Mouse (Mus musculus) left cerebral cortex, postnatal 4 days (tissue): ENCODE measurements at regions not wholly inside any gene's neighbourhood (a gene's known extent, or its start where the extent isn't known, plus 50 kb on each side); places are given as distances from the start of the nearest gene placed in this dataset.
"Not testable (repeated sequence)": the region's sequence is repeated elsewhere in the genome, so short reads cannot be mapped to it uniquely, and the experiment has no call there.

Source experiments
- DNase-seq: peaks from one replicate; pipeline ENCODE4 v3.0.0-alpha.2; 2022
- intact Hi-C: fragments of 180-260 bp; cut with DNase I; formaldehyde crosslinking; loops from one replicate; pipeline ENCODE4 v1.15.1; 2025

GRCm38 (mm10) chr15:5607533-5607932, 363.5 kb upstream of the Ptger4 start:
- intact Hi-C loops = no loop called here
- no peak for DNase-seq

GRCm38 (mm10) chr15:5623021-5623420, 379.0 kb upstream of the Ptger4 start:
- intact Hi-C loops = no loop called here
- DNase-seq = no peak

DNA sequence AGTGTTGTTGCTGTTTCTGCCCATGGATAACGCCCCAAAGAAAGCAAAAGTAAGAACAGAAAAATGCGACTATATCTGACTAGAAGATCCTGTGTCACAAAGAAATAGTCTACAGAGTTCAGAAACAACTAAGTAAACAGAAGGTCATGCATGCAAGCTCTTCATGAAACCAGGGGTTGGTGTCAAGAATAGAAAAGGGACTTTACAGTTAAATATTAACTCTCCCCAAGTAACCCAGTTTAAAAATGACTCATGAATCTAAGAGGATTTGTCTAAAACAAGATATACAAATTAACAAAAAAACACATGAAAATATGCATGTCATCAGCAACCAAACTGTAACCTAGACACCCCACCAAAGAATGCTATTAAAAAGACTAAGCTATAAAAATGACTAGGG, 381.4 kb upstream of the Ptger4 start:
- no peak for DNase-seq
- intact Hi-C loops = no loop called here

GRCm38 (mm10) chr15:5646673-5647072, 402.7 kb upstream of the Ptger4 start:
- intact Hi-C loops = no loop called here
- DNase-seq = no peak

DNA sequence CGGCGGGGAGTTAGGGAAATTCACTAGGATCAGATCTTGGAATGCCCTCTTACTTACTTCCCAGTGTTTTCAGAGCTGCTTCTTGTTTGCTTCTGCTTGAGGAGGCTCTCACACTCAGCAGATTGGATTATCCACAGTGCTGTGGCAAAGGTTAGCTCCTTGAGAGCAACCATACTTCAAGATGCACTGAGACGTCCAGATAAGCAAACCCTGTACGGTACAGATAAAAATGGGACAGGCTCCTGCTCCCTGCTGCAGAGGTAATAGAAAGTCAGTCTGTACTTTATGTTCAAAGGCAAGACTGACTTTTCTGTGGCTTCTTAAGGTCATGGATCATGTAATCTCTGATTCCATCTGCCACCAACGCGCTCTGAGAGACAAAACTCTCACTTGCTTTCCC, 414.8 kb upstream of the Ptger4 start:
- intact Hi-C loops = no loop called here
- no peak for DNase-seq

GRCm38 (mm10) chr15:5660819-5661218, 416.8 kb upstream of the Ptger4 start:
- peak; percentile 27 for DNase-seq
- intact Hi-C loops = no loop called here

- DNase-seq = no peak
- intact Hi-C loops = no loop called here
Measured at GRCm38 (mm10) chr15:5671781-5672180, 427.8 kb upstream of the Ptger4 start.

DNA sequence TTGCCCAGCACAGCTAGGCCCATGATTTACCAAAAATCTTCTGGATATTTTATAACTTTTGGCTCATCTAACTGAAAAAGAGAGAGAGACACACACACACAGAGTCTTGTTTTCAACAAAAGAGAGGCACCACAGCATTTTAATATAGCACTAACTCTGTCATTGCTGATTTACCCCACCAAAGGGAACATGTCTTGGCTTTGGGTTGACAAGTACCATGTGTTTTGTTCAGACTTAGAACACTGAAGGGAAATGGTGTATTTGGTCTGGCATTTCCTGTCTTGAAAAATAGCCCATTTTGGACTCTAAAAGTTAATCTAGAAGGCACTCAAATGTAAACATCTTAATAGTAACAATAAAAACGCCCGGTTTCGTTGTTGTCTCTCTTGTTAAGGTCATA, 432.7 kb upstream of the Ptger4 start:
- intact Hi-C loops = no loop called here
- no peak for DNase-seq

DNA sequence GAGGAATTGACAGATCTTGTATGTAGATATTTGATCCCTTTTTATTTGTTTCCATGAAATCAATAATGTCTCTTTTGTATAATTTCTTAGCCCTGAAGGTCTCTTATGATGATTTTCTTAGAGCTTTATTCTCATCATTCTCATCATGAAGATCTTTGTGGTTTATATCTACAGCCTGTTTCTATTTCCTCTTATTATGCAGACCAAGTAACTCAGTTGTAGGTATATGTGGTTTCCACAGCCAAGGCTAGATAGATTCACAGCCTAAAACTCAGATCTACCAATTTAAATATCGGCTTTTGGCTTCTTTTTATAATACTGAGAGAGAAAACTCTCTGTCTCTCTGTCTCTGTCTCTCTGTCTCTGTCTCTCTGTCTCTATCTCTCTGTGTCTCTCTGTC, 449.8 kb upstream of the Ptger4 start:
- intact Hi-C loops = no loop called here
- no peak for DNase-seq

DNA sequence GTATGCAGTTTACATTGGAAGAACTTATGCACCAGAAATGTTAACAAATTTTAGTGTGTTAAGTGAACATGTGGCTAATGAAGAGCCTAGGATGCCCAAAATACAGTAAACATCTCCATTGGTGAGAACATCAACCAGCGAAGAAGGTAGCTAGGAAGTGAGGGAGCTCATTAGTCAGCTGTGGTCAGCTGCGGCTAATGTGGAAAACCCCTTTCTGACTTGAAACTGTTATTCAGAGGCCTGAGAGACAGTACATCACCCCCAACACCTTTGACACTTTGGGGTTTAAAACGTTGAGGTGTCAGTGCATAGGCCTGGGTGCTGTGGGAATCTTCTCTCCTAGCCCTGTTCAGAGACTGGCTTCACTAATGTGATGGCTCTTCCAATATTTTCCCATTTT, 451.0 kb upstream of the Ptger4 start:
- intact Hi-C loops = no loop called here
- DNase-seq = no peak

DNA sequence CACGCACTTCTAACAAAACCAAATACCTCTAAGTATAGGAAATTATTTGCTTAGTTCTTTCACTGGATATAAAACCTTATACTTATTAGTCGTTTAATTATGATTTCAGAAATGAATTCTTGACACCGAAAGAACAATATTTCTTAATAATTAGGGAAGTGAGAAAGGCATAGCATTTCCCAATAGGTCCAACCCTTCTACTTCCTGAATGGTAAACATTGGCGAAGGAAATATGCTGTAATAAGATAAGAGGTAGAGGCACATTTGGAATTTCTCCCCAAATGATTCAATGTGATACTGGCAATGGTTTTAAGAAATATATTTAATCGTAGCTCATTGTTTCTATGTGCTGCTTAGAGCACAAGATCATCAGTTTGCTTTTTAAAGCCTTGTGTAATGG, 464.5 kb upstream of the Ptger4 start:
- intact Hi-C loops = no loop called here

GRCm38 (mm10) chr15:5740658-5741057, 496.7 kb upstream of the Ptger4 start:
- DNase-seq = no peak

More for the DNA sequence above, 464.5 kb upstream of the Ptger4 start:
- DNase-seq = no peak

GRCm38 (mm10) chr15:5743893-5744292, 499.9 kb upstream of the Ptger4 start:
- intact Hi-C loops = no loop called here

More at GRCm38 (mm10) chr15:5740658-5741057, 496.7 kb upstream of the Ptger4 start:
- intact Hi-C loops = no loop called here

DNA sequence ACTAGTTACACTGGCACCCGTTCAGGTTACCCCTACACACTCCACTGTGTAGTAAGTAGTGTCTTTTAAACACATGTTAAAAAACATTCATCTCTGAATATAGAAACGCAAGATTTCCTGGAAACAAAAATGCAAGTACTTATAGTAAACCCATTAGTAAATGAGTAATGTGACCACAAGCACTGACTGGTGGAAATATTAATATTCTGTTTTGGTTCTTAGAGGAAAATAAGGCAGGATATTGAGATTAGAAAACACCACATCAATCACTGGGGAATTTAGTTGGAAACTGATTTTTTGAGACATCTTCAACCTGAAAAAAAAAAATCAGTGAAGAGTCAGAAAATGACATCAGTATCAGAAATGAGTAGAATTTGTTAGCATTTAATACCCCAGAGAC, 514.7 kb upstream of the Ptger4 start:
- intact Hi-C loops = no loop called here
- DNase-seq = no peak

More at GRCm38 (mm10) chr15:5743893-5744292, 499.9 kb upstream of the Ptger4 start:
- DNase-seq = no peak

DNA sequence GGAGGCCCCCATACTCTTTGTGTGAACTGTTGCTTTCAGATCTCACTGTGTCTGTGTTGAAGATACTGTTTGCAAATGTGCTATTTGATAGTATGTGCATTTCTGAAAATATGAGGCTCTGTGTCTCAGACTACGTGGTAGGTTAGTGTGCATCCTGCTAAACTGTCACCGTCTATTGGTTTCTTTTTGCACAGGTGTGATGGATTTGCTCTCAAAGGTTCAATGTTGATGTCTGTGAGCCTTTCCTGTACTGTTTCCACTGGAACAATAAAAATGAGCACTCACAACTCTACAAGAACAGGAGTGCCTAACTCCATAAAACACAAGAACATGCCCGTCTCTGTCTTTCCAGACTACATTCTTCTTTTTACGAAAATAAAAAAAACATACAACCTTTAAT, 518.2 kb upstream of the Ptger4 start:
- no peak for DNase-seq
- intact Hi-C loops = no loop called here

DNA sequence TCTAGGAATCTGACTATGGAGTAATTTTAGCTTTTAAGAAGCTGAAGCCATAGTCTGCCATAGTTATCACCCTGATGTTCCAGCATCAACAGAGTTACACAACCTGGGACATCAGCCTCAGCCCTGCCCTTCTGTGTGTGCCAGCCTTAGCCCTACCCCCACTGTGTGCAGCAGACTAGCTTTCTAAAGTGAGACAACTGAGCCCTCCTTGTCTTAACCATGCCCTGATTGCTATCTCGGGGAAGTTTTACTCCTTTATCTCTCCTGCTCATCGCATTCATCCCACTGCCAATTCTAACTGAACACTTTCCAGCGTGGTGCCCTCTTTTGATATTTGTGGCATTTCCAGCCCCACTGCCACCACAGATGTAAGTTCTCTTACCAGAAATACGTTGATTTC, 522.5 kb upstream of the Dab2 start:
- intact Hi-C loops = no loop called here
- DNase-seq = no peak

DNA sequence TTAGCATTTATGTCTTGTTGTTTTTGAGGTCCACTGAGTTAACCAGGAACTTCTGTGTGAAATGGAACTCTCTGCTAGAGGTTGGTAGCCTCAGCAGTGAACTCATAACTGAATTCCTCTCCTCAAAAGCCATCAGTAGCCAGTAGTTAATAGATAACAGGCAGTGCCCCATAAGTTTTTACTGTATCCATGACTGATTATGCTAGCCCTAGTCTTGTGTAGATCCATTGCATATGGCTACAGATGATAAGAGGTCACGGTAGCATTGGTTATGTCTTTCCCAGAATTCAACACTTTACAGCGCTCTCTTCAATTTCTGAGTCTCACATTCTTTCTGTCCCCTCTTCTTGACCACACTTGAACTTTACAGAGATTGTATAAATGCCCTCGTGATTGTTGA, 499.7 kb upstream of the Dab2 start:
- intact Hi-C loops = no loop called here
- no peak for DNase-seq

- no peak for DNase-seq
- intact Hi-C loops = no loop called here
Measured at GRCm38 (mm10) chr15:5811154-5811732, 488.3 kb upstream of the Dab2 start.

DNA sequence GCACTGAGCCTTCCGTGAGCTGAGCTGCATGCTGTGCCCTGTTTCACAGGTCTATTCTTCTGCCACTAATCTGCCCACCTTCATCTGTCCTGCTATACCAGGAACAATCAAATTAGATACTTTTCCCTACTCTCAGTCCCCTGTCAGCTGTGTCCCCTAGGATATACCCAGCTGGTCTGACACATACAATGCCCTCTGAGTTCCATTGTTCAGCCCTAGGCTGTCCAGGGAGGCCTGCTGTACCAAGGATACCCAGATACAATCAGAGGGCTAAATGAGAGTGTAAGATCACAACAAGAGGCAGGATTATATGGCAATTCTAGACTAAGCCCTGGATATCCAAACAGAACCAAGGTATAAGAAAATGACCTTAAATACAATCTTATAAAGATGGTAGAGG, 487.6 kb upstream of the Dab2 start:
- intact Hi-C loops = no loop called here
- no peak for DNase-seq

GRCm38 (mm10) chr15:5817901-5818576, 481.5 kb upstream of the Dab2 start:
- intact Hi-C loops = no loop called here
- no peak for DNase-seq

DNA sequence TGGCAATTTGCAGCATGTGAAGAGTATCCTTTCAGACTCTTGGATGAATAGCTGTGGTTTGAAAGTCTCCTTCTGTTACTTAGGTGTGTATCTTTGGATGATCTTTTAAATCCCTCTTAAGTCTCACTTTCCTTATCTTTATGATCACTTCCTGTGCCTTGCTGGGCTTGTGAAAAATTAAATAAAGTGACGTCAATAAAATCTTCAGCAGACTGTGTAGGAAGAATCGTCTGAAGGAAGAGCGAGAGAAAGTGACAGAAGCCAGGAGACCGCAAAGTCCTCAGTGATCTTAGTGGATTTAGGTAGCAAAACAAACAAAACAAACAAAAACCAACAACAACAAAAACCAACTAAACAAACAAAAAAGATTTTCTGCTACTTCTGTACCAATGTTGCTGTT, 459.6 kb upstream of the Dab2 start:
- DNase-seq = no peak

GRCm38 (mm10) chr15:5841369-5842149, 458.0 kb upstream of the Dab2 start:
- DNase-seq = not testable (repeated sequence)
- intact Hi-C loops = loop anchor here (10.0 kb wide), 1 partner anchor 797 kb away; no protein-coding TSS in a partner anchor

More for the DNA sequence above, 459.6 kb upstream of the Dab2 start:
- intact Hi-C loops = loop anchor here (10.0 kb wide), 1 partner anchor 795 kb away; no protein-coding TSS in a partner anchor
